Mouse (Mus musculus) cerebellum, adult 8-10 months (tissue): ENCODE measurements at regions not wholly inside any gene's neighbourhood (a gene's known extent, or its start where the extent isn't known, plus 50 kb on each side); places are given as distances from the start of the nearest gene placed in this dataset.

Source experiments
- DNase-seq: peaks from one replicate; pipeline ENCODE4 v3.0.0; 2022

GRCm38 (mm10) chr10:65716914-65717610 lies 1378.9 kb upstream of the Jmjd1c start:
- DNase-seq: no peak

- DNase-seq: no peak
Measured at GRCm38 (mm10) chr10:65722496-65722895, 1373.4 kb upstream of the Jmjd1c start.

GRCm38 (mm10) chr10:65769451-65769850 lies 1326.5 kb upstream of the Jmjd1c start:
- no peak for DNase-seq

- peak; percentile 9 for DNase-seq
Measured at GRCm38 (mm10) chr10:65771936-65772335, 1324.0 kb upstream of the Jmjd1c start.

- no peak for DNase-seq
Measured at GRCm38 (mm10) chr10:65784994-65785393, 1310.9 kb upstream of the Jmjd1c start.
